Mouse (Mus musculus) heart, adult 2 months (tissue): ENCODE measurements around the gene Gm5294.

Source experiments
- CTCF ChIP-seq: fragments of 200-600 bp; IDR thresholded peaks from 2 replicates; pipeline ENCODE4 v1.8.1; 2022; ENCODE audit warnings: antibody characterized with exemption, mild to moderate bottlenecking, moderate library complexity
- POLR2A ChIP-seq: fragments of 200-500 bp; IDR thresholded peaks from 2 replicates; pipeline ENCODE4 v1.6.1; 2011; ENCODE audit warnings: mild to moderate bottlenecking, low read depth, low read length, control low read depth; ENCODE audit not compliant: insufficient read depth

DNA sequence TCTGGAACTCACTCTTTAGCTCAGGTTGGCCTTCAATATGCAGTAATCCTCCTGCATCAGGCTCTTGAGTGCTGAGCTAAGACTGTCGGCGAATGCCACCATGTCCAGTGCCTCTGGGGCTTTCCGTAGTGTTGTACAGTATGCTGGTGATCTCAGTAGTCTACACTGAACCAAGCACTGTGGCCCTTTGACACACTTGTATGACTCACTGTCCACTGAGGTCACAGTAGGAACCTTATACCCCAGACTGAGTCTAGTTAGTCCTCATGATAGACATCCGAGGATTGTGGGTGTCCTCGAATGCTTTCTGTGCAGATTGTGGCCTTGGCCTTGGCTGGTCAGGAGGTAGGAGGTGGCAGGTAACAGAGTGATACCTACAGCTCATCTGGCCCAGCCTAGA is 44.8 kb upstream of the Gm5294 start:
- TF ChIP-seq POLR2A (no peak), CTCF (no peak)
